Mouse (Mus musculus): Measurements from ENCODE around the gene Nfkbie.

- TF ChIP-seq POLR2A (IDR thresholded peaks at IDR 0.05; ENCODE audit: low read depth, low read length): no peak
- no peak for TF ChIP-seq CTCF (IDR thresholded peaks at IDR 0.05; ENCODE audit: extremely low read depth, insufficient read depth, insufficient read length, insufficient replicate concordance)
Observed at GRCm38 (mm10) chr17:45542129-45542528, 13.4 kb upstream of the Nfkbie start.

All from spleen, adult 2 months (tissue).